Mouse (Mus musculus) small intestine, adult 2 months (tissue): ENCODE measurements around the gene Jund. TPM values are rescaled to one million over a fixed set of nuclear protein-coding genes. Genes with fewer than 3 reads are reported as not detected.

Experiments used
- H3K27ac ChIP-seq: fragments of 200-500 bp; 2 replicates; pipeline ENCODE4 v1.5.1; 2012; ENCODE audit warnings: low read depth, low read length, control low read depth, inconsistent platforms; ENCODE audit not compliant: insufficient read depth
- H3K27me3 ChIP-seq: fragments of 200-500 bp; 2 replicates; pipeline ENCODE4 v1.6.1; 2012; ENCODE audit warnings: mild to moderate bottlenecking, moderate library complexity, low read length, inconsistent platforms; ENCODE audit not compliant: control insufficient read depth, insufficient read depth
- H3K36me3 ChIP-seq: fragments of 200-500 bp; 2 replicates; pipeline ENCODE4 v1.6.1; 2012; ENCODE audit warnings: mild to moderate bottlenecking, low read length, control low read depth, inconsistent platforms; ENCODE audit not compliant: control insufficient read depth, insufficient read depth
- H3K4me1 ChIP-seq: fragments of 200-500 bp; 2 replicates; pipeline ENCODE4 v1.6.1; 2012; ENCODE audit warnings: low read length, inconsistent platforms, mixed read lengths; ENCODE audit not compliant: control insufficient read depth, insufficient read depth, insufficient read length
- H3K4me3 ChIP-seq: fragments of 200-500 bp; 2 replicates; pipeline ENCODE4 v1.5.1; 2012; ENCODE audit warnings: low read depth, mild to moderate bottlenecking, control low read depth, inconsistent platforms, low read length, moderate library complexity
- CTCF ChIP-seq: fragments of 200-500 bp; IDR thresholded peaks from 2 replicates; pipeline ENCODE4 v1.5.1; 2012; ENCODE audit warnings: low read depth, mild to moderate bottlenecking, control low read depth, inconsistent platforms, low read length, moderate library complexity, mixed read lengths; ENCODE audit not compliant: insufficient replicate concordance, insufficient read length; ENCODE audit errors: extremely low read depth
- POLR2A ChIP-seq: fragments of 200-500 bp; IDR thresholded peaks from 2 replicates; pipeline ENCODE4 v1.6.1; 2012; ENCODE audit warnings: low read depth, mild to moderate bottlenecking, control low read depth, inconsistent platforms, low read length, moderate library complexity
- WGBS: fragments of 180-500 bp; shearing (Covaris S2); methylation state at CpG from one replicate; pipeline ENCODE4 v1.1.7; 2018; 5-methylcytosine and 5-hydroxymethylcytosine counted together
- polyA plus RNA-seq: library from polyadenylated mRNA; depleted of rRNA; stranded (reverse); fragments of >200 nt; gene quantifications from 2 replicates; pipeline ENCODE4 v1.2.3, GENCODE M21; 2012; rRNA removed

The Jund gene
- polyA plus RNA-seq = 419 and 1,098 TPM in 2 replicates

- peaks cover 43% of the 10 kb centered on the region for H3K4me1 ChIP-seq
- TF ChIP-seq CTCF (no peak), POLR2A (peak; percentile 100)
- under 1% methylated on average over 69 of the region's 69 CpGs for WGBS
- peak within 1 kb of the TSS; percentile 100 for H3K27ac ChIP-seq
- H3K36me3 ChIP-seq = peaks cover 9% of the 10 kb centered on the region
- H3K27me3 ChIP-seq = no peaks in the 10 kb centered on the region
- H3K4me3 ChIP-seq = peak within 1 kb of the TSS; percentile 80
These were observed at the start of gene Jund for GRCm38 (mm10) chr8:70698310-70699109. Gene Jund (plus strand): TSS chr8:70698949.

GRCm38 (mm10) chr8:70649324-70649723 lies 49.4 kb upstream of the Jund start:
- no peak overlapping the region for H3K4me3 ChIP-seq
- H3K27me3 ChIP-seq = no peaks in the 10 kb centered on the region
- peaks cover 30% of the 10 kb centered on the region for H3K36me3 ChIP-seq
- 11% methylated on average over 4 of the region's 4 CpGs for WGBS
- TF ChIP-seq POLR2A (no peak), CTCF (no peak)
- peak overlapping the region; percentile 71 for H3K27ac ChIP-seq
- H3K4me1 ChIP-seq = peaks cover 36% of the 10 kb centered on the region

- no peaks in the 10 kb centered on the region for H3K27me3 ChIP-seq
- peaks cover 36% of the 10 kb centered on the region for H3K36me3 ChIP-seq
- no peak overlapping the region for H3K4me3 ChIP-seq
- TF ChIP-seq POLR2A (no peak), CTCF (no peak)
- 89% methylated on average over 17 of the region's 17 CpGs for WGBS
- H3K4me1 ChIP-seq = peaks cover 36% of the 10 kb centered on the region
- H3K27ac ChIP-seq = no peak overlapping the region
These were observed 48.4 kb upstream of the Jund start for GRCm38 (mm10) chr8:70650351-70650750.

GRCm38 (mm10) chr8:70653226-70653625 lies 45.5 kb upstream of the Jund start:
- peak overlapping the region; percentile 23; the same call in 1 of the 2 replicates for H3K27ac ChIP-seq
- 15% methylated on average over 2 of the region's 2 CpGs for WGBS
- TF ChIP-seq CTCF (peak; percentile 89; the same call in 1 of the 2 replicates), POLR2A (no peak)
- no peaks in the 10 kb centered on the region for H3K27me3 ChIP-seq
- H3K4me3 ChIP-seq = no peak overlapping the region
- peaks cover 26% of the 10 kb centered on the region for H3K4me1 ChIP-seq
- peaks cover 49% of the 10 kb centered on the region for H3K36me3 ChIP-seq

GRCm38 (mm10) chr8:70654121-70654520 lies 44.6 kb upstream of the Jund start:
- Histone ChIP-seq H3K27me3 (no peaks in the 10 kb centered on the region), H3K36me3 (peaks cover 47% of the 10 kb centered on the region), H3K4me1 (peaks cover 20% of the 10 kb centered on the region), H3K27ac (no peak overlapping the region), H3K4me3 (no peak overlapping the region)
- no peak for TF ChIP-seq POLR2A
- no peak for TF ChIP-seq CTCF
- WGBS = 19% methylated on average over 1 of the region's 1 CpGs

GRCm38 (mm10) chr8:70655469-70655868 lies 43.3 kb upstream of the Jund start:
- Histone ChIP-seq H3K4me3 (no peak overlapping the region), H3K27me3 (no peaks in the 10 kb centered on the region), H3K36me3 (peaks cover 39% of the 10 kb centered on the region), H3K27ac (no peak overlapping the region), H3K4me1 (peaks cover 14% of the 10 kb centered on the region)
- WGBS = 66% methylated on average over 2 of the region's 2 CpGs
- no peak for TF ChIP-seq CTCF
- TF ChIP-seq POLR2A = no peak

- Histone ChIP-seq H3K36me3 (peaks cover 31% of the 10 kb centered on the region), H3K4me3 (no peak overlapping the region), H3K4me1 (peaks cover 14% of the 10 kb centered on the region), H3K27ac (no peak overlapping the region), H3K27me3 (no peaks in the 10 kb centered on the region)
- WGBS = 84% methylated on average over 13 of the region's 13 CpGs
- TF ChIP-seq POLR2A (no peak), CTCF (no peak)
These were observed 42.5 kb upstream of the Jund start for GRCm38 (mm10) chr8:70656193-70656790.
